Mouse (Mus musculus): Measurements from ENCODE around the gene Erp27.

DNA sequence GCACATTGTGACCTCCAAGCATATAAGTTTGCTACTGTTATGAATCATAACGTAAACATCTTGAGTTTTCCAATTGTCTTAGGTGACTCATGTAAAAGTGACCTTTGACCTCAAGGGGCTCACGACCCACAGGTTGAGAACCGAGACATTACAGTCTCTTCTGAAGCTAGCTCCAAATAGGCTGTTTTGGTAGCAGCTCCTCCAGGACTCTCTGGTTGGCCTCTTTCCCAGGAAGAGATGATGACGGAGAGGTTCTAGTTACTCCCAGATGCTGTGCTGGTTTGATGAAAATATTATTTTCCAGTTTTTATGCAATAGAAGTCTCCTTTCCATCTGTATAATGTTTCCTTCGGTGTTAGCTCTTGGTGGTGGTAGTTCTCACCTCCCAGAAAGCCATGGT, 53.1 kb downstream of the Erp27 start:
- TF ChIP-seq POLR2A (IDR thresholded peaks at IDR 0.05; ENCODE audit: low read depth, low read length) (no peak), CTCF (IDR thresholded peaks at IDR 0.05; ENCODE audit: borderline replicate concordance, insufficient read depth, low read length) (no peak)

All from embryonic fibroblast, embryonic 13.5 days (primary cell).